Mouse (Mus musculus): Measurements from ENCODE around the gene Cacna1e. TPM values are rescaled to one million over a fixed set of nuclear protein-coding genes. Genes with fewer than 3 reads are reported as not detected.

Cacna1e gene
- total and polyA plus RNA-seq, 3 experiments, result 0.60 to 8.5 (median 2.5) TPM

DNA sequence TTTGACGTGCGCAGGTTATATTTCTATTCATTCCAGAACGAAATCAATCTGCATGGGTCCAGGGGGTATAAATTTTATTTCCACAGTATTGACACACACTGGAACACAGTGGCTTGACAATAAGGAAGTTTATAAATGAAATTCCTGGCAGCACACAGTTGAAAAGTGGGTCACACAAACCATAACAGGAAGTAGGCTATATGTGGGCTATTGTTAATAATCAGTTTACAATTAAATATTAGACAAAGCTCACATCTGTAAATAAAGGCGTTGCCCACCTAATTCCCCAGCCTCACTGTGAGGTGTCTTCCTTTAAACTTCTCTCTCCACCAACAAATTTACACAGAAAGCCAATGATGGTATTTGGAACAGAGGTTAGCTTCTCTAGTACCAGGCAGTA lies 305.6 kb downstream of the Cacna1e start:
- in situ Hi-C loops (cut with MboI; ENCODE audit: low pct_ligation_motif_present, low pct_unique_long_range_greater_than_20kb, low sequenced_read_pairs), result no loop called here
- dilution Hi-C loops (cut with MboI; ENCODE audit: extremely low pct_ligation_motif_present, extremely low pct_unique_long_range_greater_than_20kb, low sequenced_read_pairs), result no loop called here
- H3K79me2 ChIP-seq (replicated peaks; ENCODE audit: control insufficient read depth, extremely low read depth, insufficient read depth, poor library complexity, severe bottlenecking), result no peaks in the 10 kb centered on the region
- H3K4me1 ChIP-seq (ENCODE audit: control insufficient read depth in 1 of 2, insufficient read depth in 2 of 2), result no peaks in the 10 kb centered on the region
- H3K4me2 ChIP-seq (ENCODE audit: insufficient read depth, low read depth, poor library complexity, severe bottlenecking), result no peak overlapping the region
- TF ChIP-seq EP300 (IDR thresholded peaks at IDR 0.05; ENCODE audit: low read length), result no peak
- no peak for TF ChIP-seq CHD2 (IDR thresholded peaks at IDR 0.05; ENCODE audit: low read length)
- no peak for TF ChIP-seq ZNF384 (IDR thresholded peaks at IDR 0.05; ENCODE audit: low read depth, low read length)
- H3K27ac ChIP-seq (ENCODE audit: insufficient read depth, low read depth), result no peak overlapping the region
- no peak overlapping the region for H3K9ac ChIP-seq (ENCODE audit: insufficient read depth, low read depth)
- no peaks in the 10 kb centered on the region for H3K9me3 ChIP-seq (replicated peaks; ENCODE audit: low read length)
- no peaks in the 10 kb centered on the region for H3K36me3 ChIP-seq (replicated peaks in 1 of 2; ENCODE audit: control insufficient read depth in 1 of 2, insufficient read depth in 1 of 2, low read length in 1 of 2)
- H3K4me3 ChIP-seq (replicated peaks in 1 of 3; ENCODE audit: low read depth in 2 of 3, low read length in 2 of 3, poor library complexity in 1 of 3), result no peak overlapping the region
- DNase-seq (ENCODE audit: extremely low read depth), result no peak
- no peaks in the 10 kb centered on the region for H3K27me3 ChIP-seq (replicated peaks)

DNA sequence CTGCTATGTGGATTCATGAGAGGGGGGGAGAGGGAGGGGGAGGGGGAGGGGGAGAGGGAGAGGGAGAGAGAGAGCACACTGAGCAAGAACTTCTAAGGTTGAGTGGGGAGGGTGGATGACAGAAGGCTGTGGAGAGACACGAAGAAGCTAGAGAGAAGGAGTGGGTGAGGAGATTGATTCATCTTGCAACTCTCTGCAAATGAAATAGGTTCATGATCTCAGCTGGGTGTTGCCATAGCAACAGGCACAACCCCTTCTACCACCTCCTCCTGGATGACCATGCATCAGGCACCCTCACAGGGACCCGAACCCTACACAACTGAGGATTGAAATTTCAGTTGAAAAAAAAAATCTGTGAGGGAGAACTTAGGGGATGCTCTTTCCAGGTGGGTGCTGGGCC lies 307.9 kb downstream of the Cacna1e start:
- in situ Hi-C loops (cut with MboI; ENCODE audit: low pct_ligation_motif_present, low pct_unique_long_range_greater_than_20kb, low sequenced_read_pairs), result no loop called here
- TF ChIP-seq POLR2A (IDR thresholded peaks at IDR 0.05; ENCODE audit: low read depth, low read length) (no peak), TCF12 (IDR thresholded peaks at IDR 0.05; ENCODE audit: low read depth, low read length) (no peak), ZNF384 (IDR thresholded peaks at IDR 0.05; ENCODE audit: low read depth, low read length) (no peak), CHD2 (IDR thresholded peaks at IDR 0.05; ENCODE audit: low read length) (no peak), NELFE (IDR thresholded peaks at IDR 0.05; ENCODE audit: low read depth, low read length) (no peak), BHLHE40 (IDR thresholded peaks at IDR 0.05; ENCODE audit: low read depth, low read length) (no peak), MAX (IDR thresholded peaks at IDR 0.05; ENCODE audit: low read length) (no peak), NRF1 (IDR thresholded peaks at IDR 0.05; ENCODE audit: low read depth, low read length) (no peak), KAT2A (IDR thresholded peaks at IDR 0.05; ENCODE audit: insufficient replicate concordance, low read length) (no peak), JUND (conservative IDR thresholded peaks at IDR 0.05; ENCODE audit: low read depth, low read length) (no peak), IRF4 (IDR thresholded peaks at IDR 0.05; ENCODE audit: low read depth, low read length) (no peak), TBP (conservative IDR thresholded peaks at IDR 0.05; ENCODE audit: low read depth, low read length) (no peak), SMC3 (IDR thresholded peaks at IDR 0.05; ENCODE audit: low read depth, low read length) (no peak), MAZ (IDR thresholded peaks at IDR 0.05; ENCODE audit: low read depth, low read length) (no peak)
- no peaks in the 10 kb centered on the region for H3K79me2 ChIP-seq (replicated peaks; ENCODE audit: control insufficient read depth, extremely low read depth, insufficient read depth, poor library complexity, severe bottlenecking)
- dilution Hi-C loops (cut with MboI; ENCODE audit: extremely low pct_ligation_motif_present, extremely low pct_unique_long_range_greater_than_20kb, low sequenced_read_pairs), result no loop called here
- no peaks in the 10 kb centered on the region for H3K36me3 ChIP-seq (replicated peaks in 1 of 2; ENCODE audit: control insufficient read depth in 1 of 2, insufficient read depth in 1 of 2, low read length in 1 of 2)
- no peak overlapping the region for H3K9ac ChIP-seq (ENCODE audit: insufficient read depth, low read depth)
- no peaks in the 10 kb centered on the region for H3K27me3 ChIP-seq (replicated peaks)
- no peaks in the 10 kb centered on the region for H3K9me3 ChIP-seq (replicated peaks; ENCODE audit: low read length)
- no peak for DNase-seq (ENCODE audit: extremely low read depth)
- no peak overlapping the region for H3K4me3 ChIP-seq (replicated peaks in 1 of 3; ENCODE audit: low read depth in 2 of 3, low read length in 2 of 3, poor library complexity in 1 of 3)
- no peak overlapping the region for H3K27ac ChIP-seq (ENCODE audit: insufficient read depth, low read depth)
- H3K4me2 ChIP-seq (ENCODE audit: insufficient read depth, low read depth, poor library complexity, severe bottlenecking), result no peak overlapping the region
- H3K4me1 ChIP-seq (ENCODE audit: control insufficient read depth in 1 of 2, insufficient read depth in 2 of 2), result no peaks in the 10 kb centered on the region

DNA sequence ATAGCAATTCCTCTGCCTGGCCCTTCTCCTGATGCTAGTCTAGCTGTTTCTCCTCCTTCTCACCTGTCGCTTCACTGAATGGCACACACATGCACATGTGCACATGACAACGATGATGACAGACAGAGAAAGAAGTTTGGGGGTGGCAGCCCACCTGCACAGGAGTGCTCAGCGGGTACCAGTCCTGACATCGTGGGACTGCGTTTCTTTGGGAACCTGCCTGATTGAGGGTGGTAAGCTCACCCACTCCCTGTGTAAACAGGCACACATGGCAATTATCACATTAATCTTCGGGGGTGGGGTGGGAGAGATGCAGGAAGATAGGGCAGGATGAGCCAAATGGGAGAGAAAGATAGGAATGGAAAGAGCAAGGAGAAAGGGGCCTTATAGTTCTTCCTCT lies 318.3 kb downstream of the Cacna1e start:
- Histone ChIP-seq H3K9ac (ENCODE audit: insufficient read depth, low read depth) (no peak overlapping the region), H3K4me3 (replicated peaks in 1 of 3; ENCODE audit: low read depth in 2 of 3, low read length in 2 of 3, poor library complexity in 1 of 3) (no peak overlapping the region), H3K9me3 (replicated peaks; ENCODE audit: low read length) (no peaks in the 10 kb centered on the region), H3K27me3 (replicated peaks) (no peaks in the 10 kb centered on the region), H3K4me1 (ENCODE audit: control insufficient read depth in 1 of 2, insufficient read depth in 2 of 2) (peaks cover 8 to 13% of the 10 kb centered on the region in 2 experiments; a peak in 3 of 4 replicates), H3K4me2 (ENCODE audit: insufficient read depth, low read depth, poor library complexity, severe bottlenecking) (no peak overlapping the region), H3K27ac (ENCODE audit: insufficient read depth, low read depth) (no peak overlapping the region), H3K36me3 (replicated peaks in 1 of 2; ENCODE audit: control insufficient read depth in 1 of 2, insufficient read depth in 1 of 2, low read length in 1 of 2) (no peaks in the 10 kb centered on the region), H3K79me2 (replicated peaks; ENCODE audit: control insufficient read depth, extremely low read depth, insufficient read depth, poor library complexity, severe bottlenecking) (no peaks in the 10 kb centered on the region)
- DNase-seq (ENCODE audit: extremely low read depth), result no peak
- in situ Hi-C loops (cut with MboI; ENCODE audit: low pct_ligation_motif_present, low pct_unique_long_range_greater_than_20kb, low sequenced_read_pairs), result no loop called here
- TF ChIP-seq MAFK (IDR thresholded peaks at IDR 0.05; ENCODE audit: insufficient replicate concordance, low read length), result no peak
- no peak for TF ChIP-seq RCOR1 (conservative IDR thresholded peaks at IDR 0.05; ENCODE audit: low read depth, low read length)
- no peak for TF ChIP-seq CTCF (conservative IDR thresholded peaks at IDR 0.05 in 1 of 2, IDR thresholded peaks at IDR 0.05 in 1 of 2; ENCODE audit: low read depth in 2 of 2, low read length in 2 of 2)
- no peak for TF ChIP-seq JUN (IDR thresholded peaks at IDR 0.05; ENCODE audit: insufficient read depth, low read depth, low read length)
- no peak for TF ChIP-seq ZNF384 (IDR thresholded peaks at IDR 0.05; ENCODE audit: low read depth, low read length)
- no peak for TF ChIP-seq PAX5 (IDR thresholded peaks at IDR 0.05; ENCODE audit: low read length)
- TF ChIP-seq GABPA (IDR thresholded peaks at IDR 0.05; ENCODE audit: insufficient replicate concordance, low read depth, low read length), result no peak
- no peak for TF ChIP-seq NRF1 (IDR thresholded peaks at IDR 0.05; ENCODE audit: low read depth, low read length)
- no peak for TF ChIP-seq TCF12 (IDR thresholded peaks at IDR 0.05; ENCODE audit: low read depth, low read length)
- TF ChIP-seq MAX (IDR thresholded peaks at IDR 0.05; ENCODE audit: low read length), result no peak
- TF ChIP-seq NELFE (IDR thresholded peaks at IDR 0.05; ENCODE audit: low read depth, low read length), result no peak
- no peak for TF ChIP-seq BHLHE40 (IDR thresholded peaks at IDR 0.05; ENCODE audit: low read depth, low read length)
- no peak for TF ChIP-seq USF2 (conservative IDR thresholded peaks at IDR 0.05; ENCODE audit: low read depth, low read length)
- no peak for TF ChIP-seq KAT2A (IDR thresholded peaks at IDR 0.05; ENCODE audit: insufficient replicate concordance, low read length)
- TF ChIP-seq USF1 (IDR thresholded peaks at IDR 0.05; ENCODE audit: low read depth, low read length), result no peak
- dilution Hi-C loops (cut with MboI; ENCODE audit: extremely low pct_ligation_motif_present, extremely low pct_unique_long_range_greater_than_20kb, low sequenced_read_pairs), result no loop called here
